Mouse (Mus musculus) ES-Bruce4 (cell line): Measurements from ENCODE around the gene Slc25a33.

ENCODE experiments used
- CTCF ChIP-seq: IDR thresholded peaks from one replicate; pipeline ENCODE4 v1.8.1; 2011; ENCODE audit warnings: low read depth, low read length
- POLR2A ChIP-seq: IDR thresholded peaks from one replicate; pipeline ENCODE4 v1.8.1; 2011; ENCODE audit warnings: low read length; ENCODE audit not compliant: insufficient read depth

DNA sequence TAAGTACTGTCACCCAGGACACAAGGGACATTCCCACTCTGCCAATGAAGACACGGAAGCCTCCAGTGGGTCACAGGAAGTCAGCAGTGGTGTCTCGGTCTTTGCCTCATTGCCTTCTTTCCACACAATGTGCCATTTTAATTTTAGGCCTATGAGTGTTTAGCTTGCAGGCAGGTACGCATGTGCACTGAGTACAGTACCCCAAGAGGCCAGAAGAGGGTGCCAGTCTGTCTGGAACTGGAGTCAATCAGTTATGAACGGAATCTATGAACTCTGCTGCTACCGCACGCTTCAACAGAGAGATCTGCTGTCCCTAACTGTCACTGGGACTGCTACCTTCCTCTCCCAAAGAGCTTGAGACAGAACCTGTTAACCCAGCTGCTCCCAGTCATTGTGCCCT lies 54.4 kb downstream of the Slc25a33 start:
- TF ChIP-seq CTCF (peak; percentile 59), POLR2A (no peak)
